Mouse (Mus musculus) embryonic fibroblast, embryonic 13.5 days (primary cell): ENCODE data around the gene Hmcn1.

Source experiments
- CTCF ChIP-seq: IDR thresholded peaks from 2 replicates; pipeline ENCODE4 v1.5.1; 2011; ENCODE audit warnings: mild to moderate bottlenecking, control low read depth, low read length, moderate library complexity, borderline replicate concordance; ENCODE audit not compliant: insufficient read depth
- POLR2A ChIP-seq: IDR thresholded peaks from 2 replicates; pipeline ENCODE4 v1.6.1; 2011; ENCODE audit warnings: low read depth, mild to moderate bottlenecking, control low read depth, low read length, moderate library complexity

GRCm38 (mm10) chr1:151036405-151036985 lies 43.3 kb upstream of the Hmcn1 start:
- TF ChIP-seq CTCF (no peak), POLR2A (no peak)
